20 mouse cellular contexts compared by ENCODE assay signal in the genomic region with DNA sequence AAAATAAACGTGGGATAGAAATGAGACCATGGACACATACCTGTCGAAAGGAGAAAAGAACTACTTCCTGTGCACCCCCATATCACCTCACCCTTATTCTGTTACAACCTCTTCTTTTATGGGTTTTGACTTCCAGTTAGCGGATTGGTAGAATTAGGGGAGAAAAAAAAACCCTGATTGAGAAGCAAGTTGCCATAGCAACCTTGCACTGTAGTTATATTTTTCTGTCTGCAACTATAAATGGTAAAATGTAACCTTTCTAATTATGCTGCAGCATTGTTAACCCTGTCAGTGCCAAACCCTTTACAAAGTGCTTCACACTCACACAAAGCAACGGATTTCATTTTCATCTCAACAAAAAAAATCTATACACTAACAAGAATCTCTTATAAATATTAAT. TPM values are rescaled to one million over a fixed set of nuclear protein-coding genes. Genes with fewer than 3 reads are reported as not detected.
DNase-seq lines count a peak whose midpoint lies in the region; ATAC-seq and TF ChIP-seq lines count a peak whose summit lies in the region.
"Had no signal": no experiment of that assay in that cellular context is flagged by ENCODE, and none has a peak within 500 bp of the region (broad histone marks: within the 10 kb centered on the region; RNA-seq: fewer than 3 reads in every experiment).

No protein-coding gene starts in this region.

- H3K9ac ChIP-seq in midbrain, embryonic 14.5 days (replicated peaks; ENCODE audit: low read length) = no peak overlapping the region
- H3K9ac ChIP-seq in midbrain, embryonic 13.5 days (replicated peaks) = no peak overlapping the region
- H3K9ac ChIP-seq in forebrain, embryonic 14.5 days (ENCODE audit: low read length) = no peak overlapping the region
- H3K9ac ChIP-seq: limb, embryonic 15.5 days; liver, embryonic 15.5 days had no signal

- H3K27ac ChIP-seq in layer of hippocampus, adult 2 months = peak overlapping the region; percentile 74
- H3K27ac ChIP-seq in midbrain, embryonic 14.5 days (replicated peaks; ENCODE audit: low read depth, low read length) = 0 out of 2 replicates have a peak overlapping the region, but pooled peaks have one; percentile 21
- no peak overlapping the region; the same call in 1 of the 2 replicates for H3K27ac ChIP-seq in midbrain, embryonic 13.5 days
- H3K27ac ChIP-seq in forebrain, embryonic 14.5 days (ENCODE audit: low read depth, low read length) = peak overlapping the region; percentile 72
- H3K27ac ChIP-seq: heart, adult 2 months; kidney, postnatal 0 days; limb, embryonic 15.5 days; liver, embryonic 15.5 days; macrophage had no signal

- intact Hi-C loops in left cerebral cortex, postnatal 25 days (cut with DNase I) = loop anchor here (5.0 to 10.0 kb wide), 3 partner anchors 100 to 972 kb away; a partner anchor contains a TSS

- no peak overlapping the region for H3K4me3 ChIP-seq in layer of hippocampus, adult 2 months
- no peak overlapping the region for H3K4me3 ChIP-seq in midbrain, embryonic 14.5 days (replicated peaks; ENCODE audit: low read depth, low read length)
- no peak overlapping the region for H3K4me3 ChIP-seq in midbrain, embryonic 13.5 days (replicated peaks)
- H3K4me3 ChIP-seq in forebrain, embryonic 14.5 days (ENCODE audit: low read depth, low read length) = no peak overlapping the region
- H3K4me3 ChIP-seq: erythroblast, embryonic 14.5 days; heart, adult 2 months; limb, embryonic 15.5 days; liver, embryonic 15.5 days had no signal

- H3K27me3 ChIP-seq in midbrain, embryonic 14.5 days (ENCODE audit: control insufficient read depth, insufficient read depth, low read length) = no peaks in the 10 kb centered on the region
- no peaks in the 10 kb centered on the region for H3K27me3 ChIP-seq in midbrain, embryonic 13.5 days
- H3K27me3 ChIP-seq in forebrain, embryonic 14.5 days (replicated peaks; ENCODE audit: control insufficient read depth, insufficient read depth, low read length) = no peaks in the 10 kb centered on the region
- H3K27me3 ChIP-seq: limb, embryonic 15.5 days; liver, embryonic 15.5 days had no signal

- H3K36me3 ChIP-seq in midbrain, embryonic 14.5 days (ENCODE audit: control insufficient read depth, insufficient read depth, low read length) = no peaks in the 10 kb centered on the region
- no peaks in the 10 kb centered on the region for H3K36me3 ChIP-seq in midbrain, embryonic 13.5 days
- no peaks in the 10 kb centered on the region for H3K36me3 ChIP-seq in forebrain, embryonic 14.5 days (ENCODE audit: control insufficient read depth, insufficient read depth, low read length)
- H3K36me3 ChIP-seq: limb, embryonic 15.5 days; liver, embryonic 15.5 days had no signal

- TF ChIP-seq CTCF in layer of hippocampus, adult 2 months (conservative IDR thresholded peaks at IDR 0.05) = no peak

- H3K4me2 ChIP-seq in midbrain, embryonic 14.5 days (ENCODE audit: low read length) = no peak overlapping the region
- no peak overlapping the region for H3K4me2 ChIP-seq in midbrain, embryonic 13.5 days (replicated peaks)
- H3K4me2 ChIP-seq in forebrain, embryonic 14.5 days (ENCODE audit: low read length) = no peak overlapping the region
- H3K4me2 ChIP-seq: limb, embryonic 15.5 days; liver, embryonic 15.5 days had no signal

- H3K9me3 ChIP-seq in midbrain, embryonic 14.5 days (ENCODE audit: control insufficient read depth, low read length) = no peaks in the 10 kb centered on the region
- no peaks in the 10 kb centered on the region for H3K9me3 ChIP-seq in midbrain, embryonic 13.5 days
- H3K9me3 ChIP-seq in forebrain, embryonic 14.5 days (replicated peaks; ENCODE audit: control insufficient read depth, low read length) = no peaks in the 10 kb centered on the region
- H3K9me3 ChIP-seq: limb, embryonic 15.5 days; liver, embryonic 15.5 days had no signal

- no peak for ATAC-seq in midbrain, embryonic 14.5 days (ENCODE audit: low FRiP score, low TSS enrichment)
- ATAC-seq in midbrain, embryonic 13.5 days = no peak
- ATAC-seq in forebrain, embryonic 14.5 days = peak; percentile 27; the same call in 1 of the 2 replicates

- peaks cover 15% of the 10 kb centered on the region for H3K4me1 ChIP-seq in midbrain, embryonic 14.5 days (ENCODE audit: control insufficient read depth, insufficient read depth, low read length)
- peaks cover 18% of the 10 kb centered on the region for H3K4me1 ChIP-seq in midbrain, embryonic 13.5 days (replicated peaks)
- peaks cover 15% of the 10 kb centered on the region for H3K4me1 ChIP-seq in forebrain, embryonic 14.5 days (ENCODE audit: control insufficient read depth, insufficient read depth, low read length)
- H3K4me1 ChIP-seq: limb, embryonic 15.5 days; liver, embryonic 15.5 days had no signal

- WGBS in midbrain, embryonic 14.5 days = 53% methylated on average over 4 of the region's 4 CpGs
- WGBS in midbrain, embryonic 13.5 days = 64% methylated on average over 4 of the region's 4 CpGs
- 66% methylated on average over 4 of the region's 4 CpGs for WGBS in forebrain, embryonic 14.5 days

- DNase-seq in layer of hippocampus, adult 2 months (ENCODE audit: low spot score in 2 of 2) = peak in 1 of 2 experiments; percentile 56
- no peak for DNase-seq in layer of hippocampus, postnatal 25 days (ENCODE audit: extremely low spot score in 1 of 2, low spot score in 1 of 2)
- DNase-seq in midbrain, embryonic 14.5 days = peak; percentile 76
- peak; percentile 86 for DNase-seq in forebrain, embryonic 14.5 days (ENCODE audit: low spot score)
- peak; percentile 30 to 57 for DNase-seq in left cerebral cortex, postnatal 25 days (ENCODE audit: low spot score in 2 of 2)
- DNase-seq in right cerebral cortex, postnatal 4 days = no peak
- DNase-seq: cerebellum, adult 9-10 months; gastrocnemius, postnatal 25 days; heart, adult 2 months; heart, postnatal 4 days; kidney, adult 18-20 months; thymus, postnatal 25 days had no signal

RNA-seq across cellular contexts. Expression of a gene that starts 39.2 kb away (rescaled TPM):
- 1 to 10 TPM in 1 of 2 experiments, under 1 TPM in 1; 0.87 to 1.1 TPM for total RNA-seq in layer of hippocampus, adult 2 months (2021)
- total RNA-seq in layer of hippocampus, postnatal 25 days (2021) = under 1 TPM; 0.33 to 0.52 TPM
- polyA plus RNA-seq in midbrain, embryonic 14.5 days (2014; fragmentation: Nextera tagmentation; extraction: Ambion mirVana) = 0.08 and 0.20 TPM in 2 replicates
- polyA plus RNA-seq in midbrain, embryonic 13.5 days (2015; fragmentation: Nextera tagmentation; extraction: Ambion mirVana) = 0.08 TPM in 1 of 2 replicates, not detected in the other
- 0.18 and 0.23 TPM in 2 replicates for polyA plus RNA-seq in forebrain, embryonic 14.5 days (2014; fragmentation: Nextera tagmentation; extraction: Ambion mirVana)
- 1 to 10 TPM; 1.1 to 1.4 TPM for total RNA-seq in left cerebral cortex, postnatal 25 days (2021)
- total RNA-seq: common myeloid progenitor, adult 5-6 weeks had no signal
- polyA plus RNA-seq: erythroblast, embryonic 14.5 days; small intestine, adult 2 months had no signal

Comparison
In these comparisons a context has a peak if more than half of its experiments do, and no peak if none do; other contexts are left out.
1. DNase-seq: peak in midbrain, embryonic 14.5 days (single experiment), forebrain, embryonic 14.5 days (single experiment) and left cerebral cortex, postnatal 25 days (2 of 2); none in layer of hippocampus, postnatal 25 days (0 of 2) and right cerebral cortex, postnatal 4 days (single experiment).